Mouse (Mus musculus) cortical plate, adult 2 months (tissue): ENCODE results near the gene Ints1. TPM values are rescaled to one million over a fixed set of nuclear protein-coding genes. Genes with fewer than 3 reads are reported as not detected.

Experiments
- H3K27ac ChIP-seq: fragments of 200-500 bp; 2 replicates; pipeline ENCODE4 v1.5.1; 2012; ENCODE audit warnings: low read length, control low read depth, inconsistent platforms; ENCODE audit not compliant: insufficient read depth
- H3K4me1 ChIP-seq: fragments of 200-500 bp; 2 replicates; pipeline ENCODE4 v1.6.1; 2011; ENCODE audit warnings: low read length; ENCODE audit not compliant: control insufficient read depth, insufficient read depth
- H3K4me3 ChIP-seq: fragments of 200-500 bp; 2 replicates; pipeline ENCODE4 v1.5.1; 2011; ENCODE audit warnings: mild to moderate bottlenecking, low read length, control low read depth; ENCODE audit not compliant: insufficient read depth
- CTCF ChIP-seq: fragments of 200-500 bp; IDR thresholded peaks from 2 replicates; pipeline ENCODE4 v1.5.1; 2011; ENCODE audit warnings: mild to moderate bottlenecking, control low read depth, low read length; ENCODE audit not compliant: insufficient read depth; ENCODE audit errors: extremely low read depth
- POLR2A ChIP-seq: fragments of 200-500 bp; IDR thresholded peaks from 2 replicates; pipeline ENCODE4 v1.6.1; 2011; ENCODE audit warnings: mild to moderate bottlenecking, low read length, control low read depth; ENCODE audit not compliant: insufficient read depth; ENCODE audit errors: extremely low read depth
- polyA plus RNA-seq: library from polyadenylated mRNA; depleted of rRNA; stranded (reverse); fragments of >200 nt; gene quantifications from 2 replicates; pipeline ENCODE4 v1.2.3, GENCODE M21; 2012

The Ints1 gene
- polyA plus RNA-seq, 1 experiment = 68.5 TPM

DNA sequence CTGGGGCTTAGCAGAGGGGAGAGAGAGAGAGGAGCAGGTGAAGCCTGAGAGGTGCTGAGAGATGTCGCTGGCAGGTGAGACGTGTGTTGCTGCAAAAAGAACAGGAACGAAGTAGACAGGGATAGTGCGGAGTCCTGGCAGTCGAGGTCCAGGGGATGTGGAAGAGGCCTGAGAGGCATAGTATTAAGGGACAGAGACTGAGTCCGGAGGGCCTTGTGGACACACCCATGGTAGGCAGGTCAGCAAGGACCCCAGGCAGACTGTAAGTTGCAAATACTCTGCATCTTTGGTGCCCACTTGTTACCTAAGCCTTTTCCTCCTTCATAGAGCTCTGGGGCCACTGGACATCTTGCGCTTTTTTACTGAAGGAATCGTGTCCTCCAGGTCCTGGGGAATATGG is 25.8 kb upstream of the Ints1 start:
- Histone ChIP-seq H3K27ac (no peak overlapping the region), H3K4me1 (peaks cover 9% of the 10 kb centered on the region), H3K4me3 (no peak overlapping the region)
- TF ChIP-seq POLR2A = no peak
- no peak for TF ChIP-seq CTCF

DNA sequence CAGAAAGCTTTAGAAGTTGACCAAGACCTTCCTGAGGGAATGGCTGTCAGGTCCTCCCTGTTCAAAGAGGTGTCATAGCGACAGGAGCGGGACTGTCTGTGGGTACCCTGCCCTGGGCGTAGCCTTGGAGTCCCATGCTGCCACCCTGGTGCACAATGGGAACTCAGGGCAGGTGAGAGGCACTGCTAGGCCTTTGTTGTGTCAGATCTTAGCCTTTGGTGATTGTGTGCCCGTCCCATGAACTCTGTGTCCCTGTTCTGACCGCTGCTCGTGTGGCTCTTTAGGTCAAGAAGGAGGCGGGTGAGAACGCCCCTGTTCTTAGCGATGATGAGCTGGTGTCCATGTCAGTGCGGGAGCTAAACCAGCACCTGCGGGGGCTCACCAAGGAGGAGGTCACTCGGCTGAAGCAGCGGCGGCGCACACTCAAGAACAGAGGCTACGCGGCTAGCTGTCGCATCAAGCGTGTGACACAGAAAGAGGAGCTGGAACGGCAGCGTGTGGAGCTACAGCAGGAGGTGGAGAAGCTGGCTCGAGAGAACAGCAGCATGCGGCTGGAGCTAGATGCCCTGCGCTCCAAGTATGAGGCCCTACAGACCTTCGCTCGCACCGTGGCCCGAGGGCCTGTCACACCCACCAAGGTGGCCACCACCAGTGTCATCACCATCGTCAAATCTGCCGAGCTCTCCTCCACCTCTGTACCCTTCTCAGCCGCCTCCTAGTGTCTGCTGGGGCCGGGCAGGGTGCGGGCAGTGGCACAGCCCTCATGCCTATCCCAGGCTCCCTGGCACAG is 24.5 kb upstream of the Ints1 start:
- Histone ChIP-seq H3K4me3 (no peak overlapping the region), H3K27ac (no peak overlapping the region), H3K4me1 (peaks cover 9% of the 10 kb centered on the region)
- TF ChIP-seq CTCF = no peak

DNA sequence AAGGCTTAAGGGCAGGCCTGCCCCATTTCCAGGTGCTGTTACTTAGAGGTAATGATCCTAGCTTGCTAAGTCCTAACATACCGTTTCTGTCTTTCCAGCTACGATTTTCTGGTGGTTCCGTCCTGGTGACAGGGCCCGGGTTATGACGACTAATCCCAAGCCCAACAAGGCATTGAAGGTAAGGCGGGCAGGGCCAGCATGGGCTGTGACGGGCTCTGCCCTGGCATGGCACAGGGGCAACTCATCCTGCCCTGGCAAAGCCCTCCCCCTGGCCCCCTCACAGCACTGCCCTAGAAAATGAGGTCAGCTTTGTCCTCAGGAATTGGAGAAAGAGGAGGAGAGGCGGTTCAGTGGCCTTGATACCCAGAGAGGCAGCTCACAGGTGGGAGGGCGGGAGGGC is 23.6 kb upstream of the Ints1 start:
- H3K4me3 ChIP-seq = no peak overlapping the region
- H3K27ac ChIP-seq = no peak overlapping the region
- TF ChIP-seq CTCF = no peak
- no peak for TF ChIP-seq POLR2A
- H3K4me1 ChIP-seq = peaks cover 9% of the 10 kb centered on the region

DNA sequence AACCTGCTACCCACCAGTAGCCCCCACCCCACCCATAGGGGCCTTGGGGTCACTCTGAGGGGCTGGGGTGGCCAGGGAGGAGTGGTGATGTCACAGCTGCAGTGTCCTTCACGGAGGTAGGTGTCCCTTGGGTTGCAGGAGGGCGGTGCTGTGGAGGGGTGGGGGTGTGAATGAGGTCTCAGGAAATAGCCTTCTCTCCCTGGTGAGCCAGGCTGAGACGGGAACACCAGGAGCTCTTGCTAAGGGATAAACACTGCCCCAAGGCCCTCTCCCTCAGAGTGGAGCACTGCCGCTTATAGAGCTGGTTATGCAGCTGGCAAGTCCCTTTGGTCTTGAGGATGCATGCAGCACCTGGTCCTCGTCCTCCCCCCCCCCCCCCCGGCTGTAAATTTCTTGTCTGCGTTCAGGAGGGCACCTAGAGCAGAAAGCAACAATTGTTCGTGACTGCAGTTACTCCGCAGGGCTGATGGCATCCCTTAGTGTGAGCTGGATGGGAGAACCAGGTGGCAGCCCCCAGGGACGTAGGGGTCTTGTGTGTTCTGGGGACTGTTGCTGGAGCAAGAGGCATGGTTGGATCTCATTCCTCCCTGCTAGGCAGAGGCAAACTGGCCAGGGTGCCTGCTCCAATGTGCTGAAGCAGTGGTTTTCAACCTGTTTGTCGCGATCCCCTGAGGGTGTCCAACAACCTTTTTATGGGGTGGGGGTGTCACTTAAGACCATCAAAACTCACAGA is 22.9 kb upstream of the Ints1 start:
- TF ChIP-seq POLR2A (no peak), CTCF (no peak)
- Histone ChIP-seq H3K4me1 (peaks cover 9% of the 10 kb centered on the region), H3K27ac (no peak overlapping the region), H3K4me3 (no peak overlapping the region)

DNA sequence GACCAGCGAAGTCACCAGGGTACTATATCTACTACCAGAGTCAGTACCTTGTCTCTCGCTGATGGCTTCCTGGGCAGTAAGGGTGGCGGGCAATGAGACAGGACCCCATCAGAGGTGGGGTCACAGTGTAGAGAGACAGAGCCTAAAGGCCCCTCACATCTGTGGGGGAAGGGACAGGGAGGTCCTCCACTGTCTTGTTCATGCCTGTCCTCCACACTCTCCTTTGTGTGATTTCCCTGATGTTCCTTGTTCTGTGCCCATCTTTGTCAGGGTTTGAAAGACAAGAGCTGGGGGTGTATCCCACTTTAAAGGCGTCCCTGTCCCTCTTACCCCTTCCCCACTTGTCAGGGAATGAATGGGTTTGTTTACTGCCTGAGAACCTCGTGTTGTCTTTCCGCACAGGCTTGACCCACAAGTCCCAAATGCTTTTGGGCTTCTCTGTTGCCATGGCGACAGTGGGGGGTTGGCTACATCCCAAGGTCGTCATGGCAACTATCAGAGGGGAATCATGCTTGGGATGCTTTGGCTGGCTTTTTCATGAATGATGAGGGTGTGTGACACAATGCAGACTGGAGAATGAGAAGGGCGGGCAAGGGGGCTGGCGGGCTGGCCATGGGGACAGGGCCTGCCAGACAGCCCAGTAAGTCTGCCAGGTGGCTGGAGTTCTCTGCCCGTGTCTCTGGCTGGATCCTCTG is 22.1 kb upstream of the Ints1 start:
- H3K4me1 ChIP-seq = peaks cover 9% of the 10 kb centered on the region
- H3K27ac ChIP-seq = peak overlapping the region; percentile 61
- no peak for TF ChIP-seq CTCF
- TF ChIP-seq POLR2A = no peak
- no peak overlapping the region for H3K4me3 ChIP-seq

DNA sequence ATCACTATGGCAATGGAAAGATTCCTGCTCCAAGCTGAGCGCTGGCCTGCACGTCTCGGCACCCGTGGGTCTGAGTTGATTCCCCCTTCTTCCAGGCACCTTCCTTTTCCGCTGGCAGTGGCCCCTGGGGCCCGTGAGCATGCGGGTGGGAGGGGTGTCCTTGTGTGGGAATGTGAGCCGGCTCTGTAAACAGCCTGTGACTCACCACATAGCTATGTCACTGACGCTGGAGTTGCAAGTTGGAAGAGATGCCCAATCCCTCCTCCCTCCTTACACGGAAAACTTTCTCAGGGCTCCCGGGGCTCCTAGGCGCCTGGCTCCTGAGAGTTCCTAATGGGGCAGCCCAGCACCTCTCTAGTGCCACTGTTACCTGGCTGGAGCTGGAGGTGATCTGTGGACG is 21.4 kb upstream of the Ints1 start:
- H3K27ac ChIP-seq = peak overlapping the region; percentile 61
- H3K4me3 ChIP-seq = no peak overlapping the region
- TF ChIP-seq POLR2A (no peak), CTCF (no peak)
- H3K4me1 ChIP-seq = peaks cover 14% of the 10 kb centered on the region

DNA sequence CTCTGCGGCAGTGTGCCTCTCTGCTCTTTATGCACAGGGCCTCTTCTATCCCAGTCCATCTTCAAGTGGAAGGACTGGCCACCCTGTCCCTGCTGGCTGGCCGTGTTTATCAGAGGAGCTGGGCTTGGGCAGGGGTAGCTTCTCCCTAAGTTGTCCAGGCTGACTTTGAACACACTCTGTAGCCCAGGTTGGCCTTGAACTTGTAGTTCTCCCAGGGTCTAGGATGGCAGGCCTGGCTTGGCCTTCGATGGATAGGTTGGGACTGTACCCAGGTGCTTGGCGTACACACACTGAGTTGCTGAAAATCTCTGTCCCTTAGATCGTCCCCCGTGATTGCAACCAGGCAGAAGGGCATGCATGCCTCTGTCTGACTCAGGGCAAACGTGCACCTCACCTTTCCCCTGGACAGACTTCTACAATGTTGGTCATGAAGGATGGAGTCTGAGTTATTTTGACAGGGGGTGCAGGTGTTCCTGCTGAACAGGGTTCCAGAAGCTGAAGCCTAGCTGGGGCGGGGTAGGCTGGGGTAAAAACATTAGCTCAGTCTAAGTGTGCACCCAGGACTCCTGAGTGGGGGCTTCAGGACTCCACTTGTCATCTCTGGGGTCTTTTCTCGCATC is 20.6 kb upstream of the Ints1 start:
- H3K4me3 ChIP-seq = no peak overlapping the region
- TF ChIP-seq POLR2A (no peak), CTCF (no peak)
- H3K27ac ChIP-seq = no peak overlapping the region
- peaks cover 14% of the 10 kb centered on the region for H3K4me1 ChIP-seq

DNA sequence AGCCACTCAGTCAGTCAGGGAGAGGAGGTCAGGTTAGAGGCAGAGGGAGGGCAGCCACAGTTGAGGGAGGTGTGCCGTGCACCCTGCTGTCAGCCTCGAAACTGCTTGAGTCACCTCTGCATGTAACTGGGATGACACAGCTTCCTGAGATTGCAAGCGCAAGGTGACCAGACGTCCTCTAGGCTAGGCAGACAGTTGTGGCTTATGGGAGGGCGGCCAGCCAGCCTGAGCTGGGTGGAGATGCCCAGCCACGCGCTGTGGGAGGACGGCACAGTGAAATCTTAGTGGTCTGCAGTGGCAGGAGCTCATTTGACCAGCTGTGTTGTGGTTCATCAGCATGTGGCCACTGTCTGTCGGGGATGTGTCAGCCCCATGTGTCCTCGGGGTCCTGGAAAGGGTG is 19.5 kb upstream of the Ints1 start:
- H3K4me1 ChIP-seq = peaks cover 14% of the 10 kb centered on the region
- TF ChIP-seq POLR2A (no peak), CTCF (no peak)
- H3K4me3 ChIP-seq = no peak overlapping the region
- no peak overlapping the region for H3K27ac ChIP-seq

DNA sequence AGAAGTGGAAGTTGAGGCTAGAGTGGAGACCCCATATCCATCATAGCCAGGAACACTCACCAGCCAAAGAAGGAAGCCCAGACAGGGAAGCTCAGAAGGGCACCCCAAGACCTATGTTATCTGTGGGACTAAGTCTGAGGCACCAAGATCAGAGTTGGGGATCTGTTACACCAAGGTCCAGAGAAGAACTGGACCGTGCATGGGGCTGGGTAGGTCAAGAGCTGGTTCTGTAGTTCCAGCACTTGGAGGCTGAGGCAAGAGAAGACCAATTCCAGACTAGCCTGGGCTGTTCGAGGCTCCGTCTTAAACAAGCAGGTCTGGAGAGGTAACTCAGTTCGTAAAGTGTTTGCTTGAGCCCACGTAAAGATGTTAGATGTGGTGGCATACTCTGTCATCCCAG is 18.7 kb upstream of the Ints1 start:
- TF ChIP-seq CTCF = no peak
- TF ChIP-seq POLR2A = no peak

More for the DNA sequence above, 18.7 kb upstream of the Ints1 start:
- H3K27ac ChIP-seq = no peak overlapping the region
- no peak overlapping the region for H3K4me3 ChIP-seq
- H3K4me1 ChIP-seq = peaks cover 14% of the 10 kb centered on the region
